Mouse (Mus musculus) heart, postnatal 0 days (tissue): Measurements from ENCODE around the gene Cnga1. TPM values are rescaled to one million over a fixed set of nuclear protein-coding genes. Genes with fewer than 3 reads are reported as not detected.
A peak's percentile ranks its signal among the peaks of the same experiment; 100 is the strongest.
"Not testable (repeated sequence)": the region's sequence is repeated elsewhere in the genome, so short reads cannot be mapped to it uniquely, and the experiment has no call there.

Source experiments
- ATAC-seq: fragments of 200-750 bp; cut with Nextera tagmentation; 2 replicates; pipeline ENCODE4 v1.8.0; 2017; ENCODE audit warnings: low read depth, moderate number of reproducible peaks, moderate library complexity; ENCODE audit not compliant: insufficient read depth
- DNase-seq: peaks from one replicate; pipeline ENCODE4 v3.0.0-alpha.2; 2016; ENCODE audit warnings: low spot score
- H3K27ac ChIP-seq: fragments of 300-500 bp; sonication (generic); 2 replicates; pipeline ENCODE4 v1.5.1; 2014; ENCODE audit warnings: low read depth, mild to moderate bottlenecking
- H3K27me3 ChIP-seq: fragments of 300-500 bp; sonication (generic); 2 replicates; pipeline ENCODE4 v1.6.1; 2014; ENCODE audit warnings: low read length, mixed read lengths; ENCODE audit not compliant: control insufficient read depth, insufficient read depth
- H3K36me3 ChIP-seq: fragments of 300-500 bp; sonication (generic); replicated peaks from 2 replicates; pipeline ENCODE4 v1.6.1; 2014; ENCODE audit warnings: low read length, mixed read lengths; ENCODE audit not compliant: control insufficient read depth, insufficient read depth
- H3K4me1 ChIP-seq: fragments of 300-500 bp; sonication (generic); 2 replicates; pipeline ENCODE4 v1.6.1; 2014; ENCODE audit warnings: antibody characterized with exemption; ENCODE audit not compliant: control insufficient read depth, insufficient read depth
- H3K4me2 ChIP-seq: fragments of 300-500 bp; sonication (generic); 2 replicates; pipeline ENCODE4 v1.6.1; 2014; ENCODE audit warnings: low read depth, mild to moderate bottlenecking, low read length, moderate library complexity
- H3K4me3 ChIP-seq: fragments of 300-500 bp; sonication (generic); 2 replicates; pipeline ENCODE4 v1.5.1; 2014; ENCODE audit warnings: low read depth, low read length
- H3K9ac ChIP-seq: fragments of 300-500 bp; sonication (generic); replicated peaks from 2 replicates; pipeline ENCODE4 v1.6.1; 2014; ENCODE audit warnings: low read depth, low read length, mixed read lengths
- H3K9me3 ChIP-seq: fragments of 300-500 bp; sonication (generic); replicated peaks from 2 replicates; pipeline ENCODE4 v1.6.1; 2016; ENCODE audit warnings: low read length; ENCODE audit not compliant: control insufficient read depth
- CTCF ChIP-seq: IDR thresholded peaks from 2 replicates; pipeline ENCODE4 v1.5.1; 2016; ENCODE audit warnings: antibody characterized with exemption, control low read depth, low read depth
- EP300 ChIP-seq: IDR thresholded peaks from 2 replicates; pipeline ENCODE4 v1.6.1; 2016; ENCODE audit warnings: antibody characterized with exemption, low read depth
- WGBS: fragments of 180-500 bp; shearing (Covaris S2); extraction: QIAGEN DNeasy Blood & Tissue Kit; methylation state at CpG from one replicate; pipeline ENCODE4 v1.1.7; 2014; 5-methylcytosine and 5-hydroxymethylcytosine counted together
- polyA plus RNA-seq: library from polyadenylated mRNA; unstranded; fragments of >200 nt; fragmentation: Nextera tagmentation; extraction: Ambion mirVana; gene quantifications from 2 replicates; pipeline ENCODE4 v1.2.1, GENCODE M21; 2015
- total RNA-seq: library from RNA; depleted of rRNA; stranded (reverse); fragments of >200 nt; gene quantifications from 2 replicates; pipeline ENCODE4 v1.2.3, GENCODE M21; 2014; ENCODE audit warnings: low replicate concordance

Gene Cnga1
- total and polyA plus RNA-seq, 2 experiments from 2014 or later, result not detected

DNA sequence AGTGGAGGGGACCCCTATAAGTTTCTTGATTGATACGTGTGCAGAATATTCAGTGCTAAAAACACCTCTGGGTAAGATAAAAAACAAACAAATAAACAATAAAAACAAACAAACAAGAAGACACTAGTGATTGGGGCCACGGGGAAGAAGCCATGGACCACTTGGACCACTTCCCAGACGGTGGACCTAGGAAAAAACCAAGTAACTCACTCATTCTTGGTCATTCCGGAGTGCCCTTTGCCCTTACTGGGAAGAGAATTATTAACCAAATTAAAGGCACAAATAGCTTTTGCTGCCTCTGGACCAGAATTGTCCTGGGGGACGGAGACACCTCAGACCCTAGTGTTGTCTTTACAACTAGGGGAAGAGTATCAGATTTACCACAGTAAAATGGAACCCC is 78.5 kb downstream of the Cnga1 start:
- Histone ChIP-seq H3K27me3 (no peaks in the 10 kb centered on the region), H3K4me3 (no peak overlapping the region), H3K9me3 (peaks cover 10% of the 10 kb centered on the region; the same call in 1 of the 2 replicates), H3K9ac (no peak overlapping the region), H3K27ac (no peak overlapping the region), H3K4me2 (no peak overlapping the region), H3K36me3 (no peaks in the 10 kb centered on the region), H3K4me1 (no peaks in the 10 kb centered on the region)
- TF ChIP-seq CTCF (no peak), EP300 (no peak)
- 89% methylated on average over 5 of the region's 5 CpGs for WGBS
- ATAC-seq (no peak), DNase-seq (no peak)

DNA sequence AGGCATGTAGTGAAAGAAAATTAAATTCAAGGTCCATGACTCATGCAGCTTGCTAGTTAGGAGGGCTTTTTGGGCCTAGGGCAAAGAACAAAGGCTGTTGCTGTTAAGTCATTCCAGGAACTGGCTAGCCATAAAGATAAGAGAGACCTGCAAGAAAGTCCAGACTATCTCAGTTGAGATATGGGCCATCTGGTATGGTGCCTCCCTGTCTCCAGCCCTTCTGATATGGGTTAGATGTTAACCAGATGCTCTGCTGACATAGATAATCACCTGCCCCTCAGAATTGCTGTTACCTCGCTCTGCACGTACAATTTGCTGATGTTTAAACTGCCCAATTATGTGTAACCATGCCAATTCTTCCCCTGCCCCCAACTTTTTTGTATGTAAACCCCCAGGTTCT is 80.9 kb downstream of the Cnga1 start:
- DNase-seq, H3K4me3 ChIP-seq, H3K27ac ChIP-seq, H3K4me1 ChIP-seq, H3K9ac ChIP-seq, H3K4me2 ChIP-seq, H3K36me3 ChIP-seq, H3K9me3 ChIP-seq, ATAC-seq, H3K27me3 ChIP-seq: not testable (repeated sequence)
- 45% methylated on average over 2 of the region's 2 CpGs for WGBS

DNA sequence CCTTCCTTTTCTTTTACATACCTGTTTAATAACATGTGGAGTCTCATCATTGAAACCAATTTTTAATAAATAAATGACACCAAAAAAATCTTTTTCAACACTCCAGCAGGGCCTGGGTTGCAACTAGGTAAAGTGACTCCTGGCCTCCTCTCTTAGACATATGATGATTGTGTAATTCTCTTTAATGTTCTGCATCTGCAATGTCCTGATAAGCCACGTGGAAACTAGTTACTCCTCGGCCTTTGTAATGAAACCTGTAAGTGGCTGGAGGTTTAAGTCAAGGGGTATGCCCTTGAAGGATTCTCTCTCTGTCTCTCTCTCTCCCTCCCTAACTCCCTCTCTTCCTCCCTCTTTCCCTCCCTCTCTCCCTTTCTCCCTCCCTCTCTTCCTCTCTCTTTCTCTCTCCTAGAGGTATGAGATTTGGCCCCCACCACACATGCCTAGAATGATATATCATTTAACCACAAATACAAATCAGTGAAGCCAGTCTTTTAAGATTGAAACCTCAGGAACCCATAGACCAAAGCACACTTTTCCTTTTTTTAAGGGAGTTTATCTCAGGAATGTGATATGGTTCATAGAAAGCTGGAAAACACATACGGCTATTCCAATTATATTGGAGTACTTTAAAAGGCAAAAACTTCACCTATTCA is 83.0 kb downstream of the Cnga1 start:
- no peak for TF ChIP-seq EP300
- no peak for TF ChIP-seq CTCF
- Histone ChIP-seq H3K4me3 (no peak overlapping the region), H3K27me3 (no peaks in the 10 kb centered on the region), H3K4me2 (no peak overlapping the region), H3K4me1 (peaks cover 10% of the 10 kb centered on the region; the same call in 1 of the 2 replicates), H3K9me3 (no peaks in the 10 kb centered on the region), H3K27ac (no peak overlapping the region), H3K36me3 (no peaks in the 10 kb centered on the region), H3K9ac (no peak overlapping the region)
- no peak for DNase-seq
- WGBS, result 39% methylated on average over 3 of the region's 3 CpGs
- no peak for ATAC-seq

DNA sequence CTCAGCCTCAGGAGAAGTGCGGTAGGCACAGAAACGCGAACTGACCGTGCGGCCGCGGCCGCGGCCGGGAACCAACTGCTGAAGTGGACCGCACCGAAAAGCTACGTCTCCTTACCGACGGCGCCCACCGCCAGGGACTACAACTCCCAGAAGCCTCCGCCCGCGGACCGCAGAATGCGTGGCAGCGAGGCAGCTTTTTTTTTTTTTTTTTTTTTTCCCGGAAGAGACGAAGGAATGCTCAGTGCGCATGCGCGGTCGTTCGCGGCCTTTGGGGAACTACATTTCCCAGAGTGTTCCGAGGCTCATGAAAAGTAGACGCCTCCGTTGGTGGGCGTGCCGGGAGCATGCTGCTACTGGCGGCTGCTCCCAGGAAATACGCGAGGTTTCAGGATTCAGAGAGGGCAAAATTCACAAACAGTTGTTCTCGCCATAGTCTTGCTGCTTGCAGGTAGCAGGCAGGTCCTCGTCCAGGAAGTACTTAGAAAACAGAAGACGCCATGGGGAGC is 84.5 kb downstream of the Cnga1 start, which contains the start of gene Nfxl1:
TSS of gene Nfxl1 (minus strand) at position 141 of the 506 bp plus-strand sequence.
- Histone ChIP-seq H3K27me3 (no peaks in the 10 kb centered on the region), H3K4me1 (peaks cover 10% of the 10 kb centered on the region; the same call in 1 of the 2 replicates), H3K9ac (peak within 1 kb of the TSS; percentile 70), H3K4me2 (peak within 1 kb of the TSS; percentile 97), H3K4me3 (peak within 1 kb of the TSS; percentile 65), H3K27ac (peak within 1 kb of the TSS; percentile 4; the same call in 1 of the 2 replicates), H3K36me3 (peaks cover 5% of the 10 kb centered on the region; the same call in 1 of the 2 replicates), H3K9me3 (no peaks in the 10 kb centered on the region)
- DNase-seq, result peak; percentile 96
- under 1% methylated on average over 42 of the region's 42 CpGs for WGBS
- peak; percentile 96 for ATAC-seq
- TF ChIP-seq EP300 (no peak), CTCF (no peak)

DNA sequence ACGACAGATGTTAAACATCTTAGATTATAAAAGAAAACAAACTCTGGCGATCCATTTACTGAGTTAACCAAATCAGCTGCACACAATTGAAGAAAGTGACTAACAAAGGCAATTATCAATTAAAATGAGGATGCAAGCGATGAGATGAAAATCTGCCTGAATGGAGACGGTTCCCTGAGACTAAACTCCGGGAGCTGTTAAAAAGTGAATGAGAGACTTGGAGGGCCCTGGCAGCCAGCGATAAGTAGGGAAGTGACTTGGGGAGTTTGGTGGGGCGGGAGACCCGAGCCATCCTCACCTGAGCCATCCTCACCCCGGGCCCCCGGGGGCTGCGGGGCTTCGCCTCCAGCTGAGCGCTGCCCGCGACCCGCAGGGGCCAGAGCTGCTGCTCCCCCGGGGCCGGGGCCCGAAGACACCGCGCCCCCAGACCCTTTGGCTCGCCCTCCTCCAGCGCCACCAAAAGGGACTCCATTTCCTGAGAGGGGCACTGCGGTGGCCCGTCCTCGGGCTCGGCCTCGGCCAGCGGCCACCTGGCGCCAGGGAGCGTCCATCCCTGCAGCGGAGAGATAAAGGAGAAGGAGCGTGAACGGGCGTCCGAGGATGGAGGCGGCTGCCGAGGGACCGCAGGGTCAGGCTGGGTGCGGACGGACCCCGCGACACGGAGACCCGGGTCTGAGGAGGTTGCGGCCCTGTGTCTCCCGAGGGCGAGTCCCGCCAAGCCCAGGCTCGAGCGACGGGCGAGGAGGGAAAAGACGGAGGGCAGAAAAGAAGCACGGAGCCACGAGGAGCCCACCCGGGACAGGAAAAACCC is 85.2 kb downstream of the Cnga1 start:
- no peaks in the 10 kb centered on the region for H3K27me3 ChIP-seq
- H3K36me3 ChIP-seq, result peaks cover 5% of the 10 kb centered on the region; the same call in 1 of the 2 replicates
- peak overlapping the region; percentile 97 for H3K4me2 ChIP-seq
- TF ChIP-seq CTCF (no peak), EP300 (no peak)
- peak; percentile 61 for ATAC-seq
- DNase-seq, result peak; percentile 27
- H3K27ac ChIP-seq, result no peak overlapping the region
- H3K4me1 ChIP-seq, result peaks cover 10% of the 10 kb centered on the region; the same call in 1 of the 2 replicates
- no peaks in the 10 kb centered on the region for H3K9me3 ChIP-seq
- peak overlapping the region; percentile 65 for H3K4me3 ChIP-seq
- H3K9ac ChIP-seq, result peak overlapping the region; percentile 70
- under 1% methylated on average over 57 of the region's 57 CpGs for WGBS
